Comparison of ENCODE assay signal across 8 mouse cellular contexts in genomic region chr9:62341123-62341486, GRCm38 (mm10). TPM values are rescaled to one million over a fixed set of nuclear protein-coding genes. Genes with fewer than 3 reads are reported as not detected.
DNase-seq lines count a peak whose midpoint lies in the region; ATAC-seq lines count a peak whose summit lies in the region.

Anp32a (plus strand) TSS chr9:62341293.

- peaks cover 18% of the 10 kb centered on the region for H3K4me1 ChIP-seq in embryonic facial prominence, embryonic 13.5 days
- H3K4me1 ChIP-seq in limb, embryonic 13.5 days, result peaks cover 20% of the 10 kb centered on the region
- H3K4me1 ChIP-seq in midbrain, embryonic 16.5 days (ENCODE audit: control insufficient read depth, insufficient read depth, low read length), result peaks cover 23% of the 10 kb centered on the region

- DNase-seq in 3134 (ENCODE audit: extremely low read depth, insufficient read length, low spot score), result peak; percentile 93
- peak; percentile 100 for DNase-seq in adrenal gland, postnatal 36 days
- peak; percentile 99 for DNase-seq in heart, adult 18-20 months
- DNase-seq in kidney, adult 8-10 months, result peak; percentile 97 to 98
- peak; percentile 98 to 99 for DNase-seq in spleen, postnatal 10 days (ENCODE audit: low spot score in 2 of 2)

- ATAC-seq in embryonic facial prominence, embryonic 13.5 days (ENCODE audit: insufficient number of reproducible peaks, insufficient read depth, low FRiP score, low TSS enrichment, low read depth), result peak; percentile 92
- ATAC-seq in limb, embryonic 13.5 days (ENCODE audit: low FRiP score, low read depth), result peak; percentile 93
- peak; percentile 93 for ATAC-seq in midbrain, embryonic 16.5 days

- no peaks in the 10 kb centered on the region for H3K27me3 ChIP-seq in embryonic facial prominence, embryonic 13.5 days
- H3K27me3 ChIP-seq in limb, embryonic 13.5 days, result no peaks in the 10 kb centered on the region
- H3K27me3 ChIP-seq in midbrain, embryonic 16.5 days (ENCODE audit: control insufficient read depth, insufficient read depth, low read depth, low read length), result no peaks in the 10 kb centered on the region

- peak within 1 kb of the TSS; percentile 88 for H3K4me3 ChIP-seq in embryonic facial prominence, embryonic 13.5 days
- peak within 1 kb of the TSS; percentile 86 for H3K4me3 ChIP-seq in limb, embryonic 13.5 days
- peak within 1 kb of the TSS; percentile 87 for H3K4me3 ChIP-seq in midbrain, embryonic 16.5 days (ENCODE audit: low read depth, low read length)

- peak within 1 kb of the TSS; percentile 71 for H3K4me2 ChIP-seq in embryonic facial prominence, embryonic 13.5 days
- peak within 1 kb of the TSS; percentile 88 for H3K4me2 ChIP-seq in limb, embryonic 13.5 days (replicated peaks)
- H3K4me2 ChIP-seq in midbrain, embryonic 16.5 days (ENCODE audit: low read length), result peak within 1 kb of the TSS; percentile 88

- peak within 1 kb of the TSS; percentile 95 for H3K9ac ChIP-seq in embryonic facial prominence, embryonic 13.5 days
- H3K9ac ChIP-seq in limb, embryonic 13.5 days, result peak within 1 kb of the TSS; percentile 98
- H3K9ac ChIP-seq in midbrain, embryonic 16.5 days (ENCODE audit: low read depth, low read length), result peak within 1 kb of the TSS; percentile 99

- no peaks in the 10 kb centered on the region for H3K9me3 ChIP-seq in embryonic facial prominence, embryonic 13.5 days
- no peaks in the 10 kb centered on the region for H3K9me3 ChIP-seq in limb, embryonic 13.5 days
- H3K9me3 ChIP-seq in midbrain, embryonic 16.5 days (replicated peaks; ENCODE audit: control insufficient read depth, low read length, poor library complexity, severe bottlenecking), result no peaks in the 10 kb centered on the region

- WGBS in embryonic facial prominence, embryonic 13.5 days, result under 1% methylated on average over 34 of the region's 34 CpGs
- 0% methylated on average over 34 of the region's 34 CpGs for WGBS in limb, embryonic 13.5 days
- WGBS in midbrain, embryonic 16.5 days, result 0% methylated on average over 34 of the region's 34 CpGs

- no peaks in the 10 kb centered on the region for H3K36me3 ChIP-seq in embryonic facial prominence, embryonic 13.5 days
- H3K36me3 ChIP-seq in limb, embryonic 13.5 days, result no peaks in the 10 kb centered on the region
- no peaks in the 10 kb centered on the region for H3K36me3 ChIP-seq in midbrain, embryonic 16.5 days (ENCODE audit: control insufficient read depth, insufficient read depth, low read length)

- H3K27ac ChIP-seq in embryonic facial prominence, embryonic 13.5 days, result peak within 1 kb of the TSS; percentile 99
- peak within 1 kb of the TSS; percentile 100 for H3K27ac ChIP-seq in limb, embryonic 13.5 days
- peak within 1 kb of the TSS; percentile 98 for H3K27ac ChIP-seq in midbrain, embryonic 16.5 days (ENCODE audit: low read length)

RNA-seq across cellular contexts. Expression of gene Anp32a, which starts in this region (rescaled TPM):
- total RNA-seq in adrenal gland, postnatal 36 days (2021), result 100 to 1,000 TPM; 297 to 341 TPM
- 237 and 292 TPM in 2 replicates for polyA plus RNA-seq in embryonic facial prominence, embryonic 13.5 days (2015; fragmentation: Nextera tagmentation; extraction: Ambion mirVana)
- 100 to 1,000 TPM; 180 to 184 TPM for total RNA-seq in heart, adult 18-20 months (2021)
- 214 and 225 TPM in 2 replicates for polyA plus RNA-seq in limb, embryonic 13.5 days (2015; fragmentation: Nextera tagmentation; extraction: Ambion mirVana)
- polyA plus RNA-seq in midbrain, embryonic 16.5 days (2015; fragmentation: Nextera tagmentation; extraction: Ambion mirVana), result 107 and 117 TPM in 2 replicates

Comparison
In these comparisons a context has a peak if more than half of its experiments do, and no peak if none do; other contexts are left out.
1. Peak in every context shown above with its lines: DNase-seq, ATAC-seq, H3K4me3 ChIP-seq and H3K27ac ChIP-seq.